Mouse (Mus musculus): ENCODE results near the gene Tssk4.

GRCm38 (mm10) chr14:55677615-55678014 lies 27.6 kb downstream of the Tssk4 start:
- TF ChIP-seq CTCF (IDR thresholded peaks at IDR 0.05; ENCODE audit: low read depth, low read length) = no peak
- TF ChIP-seq POLR2A (IDR thresholded peaks at IDR 0.05; ENCODE audit: borderline replicate concordance, low read depth, low read length) = no peak

Measured in bone marrow macrophage, adult 2 months (primary cell).